Mouse (Mus musculus): ENCODE results near the gene Stom.

DNA sequence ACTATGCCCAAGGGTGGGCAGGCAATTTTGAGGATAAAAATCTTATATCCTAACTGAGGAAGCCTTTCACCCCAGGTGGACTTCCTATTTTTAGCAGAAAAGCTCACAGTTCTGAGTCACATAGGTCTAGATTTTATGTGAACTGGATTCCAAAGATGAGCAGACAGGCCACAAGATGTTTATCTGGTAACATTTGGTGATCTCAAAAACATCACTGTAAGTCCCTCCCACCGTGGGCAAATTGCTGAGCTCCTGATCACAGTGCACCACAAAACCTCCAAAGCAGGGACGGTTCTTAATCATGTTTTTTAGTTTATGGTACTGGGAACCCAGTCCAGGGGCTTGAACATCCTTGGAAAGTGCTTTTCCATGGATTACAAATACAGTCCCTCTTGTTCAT lies 7.7 kb downstream of the Stom start:
- TF ChIP-seq CTCF (IDR thresholded peaks at IDR 0.05; ENCODE audit: low read depth, low read length) = no peak
- no peak for TF ChIP-seq POLR2A (IDR thresholded peaks at IDR 0.05; ENCODE audit: extremely low read depth, insufficient read depth, low read length)
